Mouse (Mus musculus) T-helper 17 cell (primary cell): Measurements from ENCODE around the gene Fryl.

ENCODE experiments used
- in situ Hi-C, 2 experiments: fragments of 300-600 bp; cut with MboI, MseI; formaldehyde crosslinking; loops; 1 replicate in 1 of 2; 2 replicates in 1 of 2; pipeline ENCODE4 v1.15.1; 2025; ENCODE audit warnings: high pct_unique_total_duplicates in 2 of 2

The Fryl gene

GRCm38 (mm10) chr5:72974602-72975001 lies 281.8 kb downstream of the Fryl start, which contains the start of gene Gm10135:
Gm10135 (minus strand) TSS chr5:72974702.
- in situ Hi-C loops, result loop anchor here (10.0 kb wide), 2 partner anchors 70 to 1980 kb away; no protein-coding TSS in a partner anchor

GRCm38 (mm10) chr5:72972934-72973333 lies 283.5 kb downstream of the Fryl start:
- in situ Hi-C loops, result loop anchor here (10.0 kb wide), 2 partner anchors 68 to 1982 kb away; no protein-coding TSS in a partner anchor

- in situ Hi-C loops, result loop anchor here (10.0 kb wide), 2 partner anchors 68 to 1982 kb away; no protein-coding TSS in a partner anchor
Measured at GRCm38 (mm10) chr5:72972435-72972834, 284.0 kb downstream of the Fryl start.
